Mouse (Mus musculus) gastrocnemius, postnatal 25 days (tissue): ENCODE data around the gene Ankrd33. TPM values are rescaled to one million over a fixed set of nuclear protein-coding genes. Genes with fewer than 3 reads are reported as not detected.

Experiments
- DNase-seq: peaks from one replicate; pipeline ENCODE4 v3.0.0; 2022
- total RNA-seq, 2 experiments: library from RNA; stranded (reverse); gene quantifications; 1 replicate in 1 of 2; 2 replicates in 1 of 2; pipeline ENCODE4 v1.2.3; 2021

Ankrd33 gene
- total RNA-seq, 2 experiments from 2014 or later, result not detected

GRCm38 (mm10) chr15:101123202-101123601 is 7.6 kb downstream of the Ankrd33 start:
- peak; percentile 65 for DNase-seq

GRCm38 (mm10) chr15:101125561-101125960 is 10.0 kb downstream of the Ankrd33 start:
- no peak for DNase-seq

- DNase-seq, result peak; percentile 71
These were observed 11.5 kb downstream of the Ankrd33 start for GRCm38 (mm10) chr15:101126876-101127544.

- DNase-seq, result peak; percentile 63
These were observed 12.9 kb downstream of the Ankrd33 start, which contains the start of gene Acvrl1 for GRCm38 (mm10) chr15:101128181-101129089. Gene Acvrl1, plus strand, starts transcription at chr15:101128522.

GRCm38 (mm10) chr15:101129412-101129811 is 13.9 kb downstream of the Ankrd33 start:
- no peak for DNase-seq

GRCm38 (mm10) chr15:101131498-101131897 is 15.9 kb downstream of the Ankrd33 start:
- DNase-seq, result no peak

- DNase-seq, result no peak
These were observed 16.5 kb downstream of the Ankrd33 start for GRCm38 (mm10) chr15:101132041-101132440.

GRCm38 (mm10) chr15:101132761-101133160 is 17.2 kb downstream of the Ankrd33 start:
- DNase-seq, result no peak

GRCm38 (mm10) chr15:101133993-101134704 is 18.6 kb downstream of the Ankrd33 start:
- peak; percentile 47 for DNase-seq

GRCm38 (mm10) chr15:101135405-101135804 is 19.9 kb downstream of the Ankrd33 start:
- no peak for DNase-seq

GRCm38 (mm10) chr15:101137455-101137854 is 21.9 kb downstream of the Ankrd33 start:
- DNase-seq, result no peak

GRCm38 (mm10) chr15:101138675-101139074 is 23.1 kb downstream of the Ankrd33 start:
- DNase-seq, result no peak

- DNase-seq, result peak; percentile 84
These were observed 24.3 kb downstream of the Ankrd33 start for GRCm38 (mm10) chr15:101139885-101140284.

- peak; percentile 6 for DNase-seq
These were observed 25.0 kb downstream of the Ankrd33 start for GRCm38 (mm10) chr15:101140587-101140986.

GRCm38 (mm10) chr15:101141061-101141541 is 25.5 kb downstream of the Ankrd33 start:
- DNase-seq, result peak; percentile 83

GRCm38 (mm10) chr15:101142672-101143071 is 27.1 kb downstream of the Ankrd33 start:
- DNase-seq, result peak; percentile 55

- peak; percentile 94 for DNase-seq
These were observed 27.9 kb downstream of the Ankrd33 start for GRCm38 (mm10) chr15:101143494-101143893.

- DNase-seq, result peak; percentile 53
These were observed 28.6 kb downstream of the Ankrd33 start for GRCm38 (mm10) chr15:101144176-101144575.

- no peak for DNase-seq
These were observed 29.2 kb downstream of the Ankrd33 start for GRCm38 (mm10) chr15:101144779-101145178.

GRCm38 (mm10) chr15:101145424-101146099 is 30.0 kb downstream of the Ankrd33 start:
- DNase-seq, result peak; percentile 96

GRCm38 (mm10) chr15:101146100-101146965 is 30.8 kb downstream of the Ankrd33 start:
- peak; percentile 35 for DNase-seq
